Mouse (Mus musculus) E14TG2a.4 (cell line): ENCODE results near the gene 1810049J17Rik.

Experiments
- H3K27me3 ChIP-seq: 2 replicates; pipeline ENCODE4 v1.6.1; 2014; ENCODE audit warnings: low read length, control low read depth; ENCODE audit not compliant: insufficient read depth
- H3K36me3 ChIP-seq: 2 replicates; pipeline ENCODE4 v1.6.1; 2014; ENCODE audit warnings: low read length, control low read depth; ENCODE audit not compliant: insufficient read depth
- H3K4me1 ChIP-seq: replicated peaks from 2 replicates; pipeline ENCODE4 v1.6.1; 2014; ENCODE audit warnings: low read depth, low read length, control low read depth
- H3K4me3 ChIP-seq: replicated peaks from 2 replicates; pipeline ENCODE4 v1.5.1; 2014; ENCODE audit warnings: mild to moderate bottlenecking, low read length
- H3K9me3 ChIP-seq: 2 replicates; pipeline ENCODE4 v1.6.1; 2014; ENCODE audit warnings: low read length, control low read depth
- CTCF ChIP-seq: conservative IDR thresholded peaks from 2 replicates; pipeline ENCODE4 v1.5.1; 2014; ENCODE audit warnings: low read length
- NANOG ChIP-seq: IDR thresholded peaks from 2 replicates; pipeline ENCODE4 v1.6.1; 2014; ENCODE audit warnings: borderline replicate concordance, low read length, mixed read lengths
- POU5F1 ChIP-seq: IDR thresholded peaks from 2 replicates; pipeline ENCODE4 v1.6.1; 2014; ENCODE audit warnings: low read length, borderline replicate concordance

1810049J17Rik gene

DNA sequence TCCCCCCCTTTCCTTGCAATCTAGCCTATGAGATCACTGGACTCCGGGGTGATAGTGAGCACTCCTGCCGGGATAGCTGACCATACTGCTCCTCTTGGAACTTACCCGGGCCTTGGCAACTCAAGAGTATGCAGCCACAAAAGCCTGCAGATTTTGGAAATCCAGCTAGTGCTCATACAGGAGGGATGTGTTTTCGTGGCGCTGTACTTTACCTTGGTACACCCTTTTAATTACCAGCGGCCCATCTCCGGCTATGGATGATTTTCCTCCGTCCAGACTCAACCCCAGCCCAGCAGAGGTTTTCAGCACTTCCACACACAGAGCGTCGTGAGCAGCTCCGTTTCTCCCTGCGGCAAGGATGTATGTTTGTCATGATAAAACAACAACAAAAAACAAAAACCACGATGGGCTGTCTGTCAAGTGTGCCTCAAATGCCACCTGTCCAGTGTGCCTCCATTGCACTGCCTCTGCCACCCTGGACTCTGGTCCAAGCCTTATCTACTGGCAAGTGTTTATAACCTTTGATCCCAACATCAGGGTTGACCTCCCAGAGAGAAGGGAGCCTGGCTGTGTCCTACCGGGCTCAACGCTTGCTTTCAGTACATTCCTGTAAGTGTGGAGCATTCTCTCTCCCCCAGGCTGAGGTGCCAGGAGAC lies 43.8 kb upstream of the 1810049J17Rik start:
- Histone ChIP-seq H3K27me3 (no peaks in the 10 kb centered on the region), H3K4me1 (peaks cover 14% of the 10 kb centered on the region), H3K9me3 (no peaks in the 10 kb centered on the region), H3K4me3 (no peak overlapping the region), H3K36me3 (peaks cover 7% of the 10 kb centered on the region; the same call in 1 of the 2 replicates)
- TF ChIP-seq POU5F1 (no peak), CTCF (no peak), NANOG (no peak)

DNA sequence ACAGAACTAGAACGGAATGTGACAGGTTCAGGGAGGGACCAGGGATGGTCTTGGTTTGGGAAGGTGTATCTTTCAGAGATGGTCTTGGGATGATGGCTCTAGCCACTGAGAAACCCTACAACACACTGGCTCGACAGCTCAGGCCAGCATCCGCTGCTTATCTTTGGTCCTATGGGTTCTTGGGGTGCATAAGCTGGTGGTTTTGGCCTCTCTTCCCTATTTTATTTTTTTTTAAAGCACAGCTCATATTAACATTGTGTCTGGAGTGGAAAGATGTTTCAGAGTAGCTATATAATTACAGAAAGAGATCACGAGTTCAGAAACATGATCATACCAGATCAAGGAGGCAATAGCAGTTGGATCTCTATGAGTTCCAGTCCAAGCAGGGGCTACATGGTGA lies 42.4 kb upstream of the 1810049J17Rik start:
- no peak for TF ChIP-seq NANOG
- TF ChIP-seq POU5F1: no peak
- TF ChIP-seq CTCF: no peak
- Histone ChIP-seq H3K36me3 (peaks cover 16% of the 10 kb centered on the region), H3K9me3 (no peaks in the 10 kb centered on the region), H3K4me3 (no peak overlapping the region), H3K27me3 (no peaks in the 10 kb centered on the region), H3K4me1 (peaks cover 20% of the 10 kb centered on the region)

DNA sequence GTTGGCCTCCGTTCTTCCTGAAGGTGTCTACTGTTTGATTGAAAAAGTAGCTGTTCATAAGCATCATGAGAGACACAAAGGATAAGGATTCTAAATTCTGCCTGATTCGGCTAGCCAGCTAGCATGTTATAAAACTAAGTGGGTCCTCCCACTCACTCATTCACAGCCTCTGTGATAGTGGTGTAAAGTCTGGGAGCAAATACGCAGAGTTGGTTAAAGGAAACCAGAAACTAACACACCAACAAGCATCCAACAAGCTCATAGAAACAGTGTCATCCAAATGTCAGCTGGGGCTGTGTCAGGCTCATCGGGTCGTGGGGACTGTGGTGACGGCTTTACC lies 41.0 kb upstream of the 1810049J17Rik start:
- H3K4me1 ChIP-seq: peaks cover 13% of the 10 kb centered on the region
- no peak overlapping the region for H3K4me3 ChIP-seq
- no peaks in the 10 kb centered on the region for H3K27me3 ChIP-seq
- TF ChIP-seq CTCF: no peak
- TF ChIP-seq POU5F1: no peak
- TF ChIP-seq NANOG: no peak
- H3K9me3 ChIP-seq: no peaks in the 10 kb centered on the region
- H3K36me3 ChIP-seq: peaks cover 25% of the 10 kb centered on the region

DNA sequence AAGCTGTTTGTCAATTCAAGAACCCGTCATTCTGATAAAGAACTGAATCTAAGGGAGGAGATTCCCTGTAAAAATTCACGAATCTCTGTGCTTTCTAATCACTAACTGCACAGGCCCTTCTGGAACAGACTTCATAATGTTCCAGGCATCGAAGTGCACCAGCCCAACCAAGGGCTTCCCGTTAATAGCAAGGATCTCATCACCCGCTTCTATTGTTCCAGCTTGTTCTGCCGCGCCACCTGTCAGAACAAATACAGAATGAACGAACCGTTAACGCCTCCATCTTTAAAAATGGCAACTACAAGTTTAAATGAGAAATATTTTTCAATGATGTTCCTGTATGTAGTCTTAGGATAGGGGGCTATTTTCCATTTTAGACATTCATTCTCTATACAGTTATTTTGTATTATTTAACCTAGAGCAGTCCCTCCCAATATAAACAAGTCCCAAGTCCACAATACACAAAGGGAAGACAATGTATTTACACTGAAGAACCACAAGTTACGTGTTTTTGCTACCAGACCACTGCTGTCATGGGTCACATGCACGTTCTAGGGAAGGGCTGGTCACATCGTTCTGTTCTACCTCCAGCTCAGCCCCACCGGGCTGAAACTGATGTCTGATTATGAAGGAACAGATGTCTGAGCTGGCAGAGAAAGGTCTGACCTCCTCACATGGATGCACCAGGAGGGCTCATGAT lies 40.5 kb upstream of the 1810049J17Rik start:
- Histone ChIP-seq H3K36me3 (peaks cover 30% of the 10 kb centered on the region), H3K27me3 (no peaks in the 10 kb centered on the region), H3K4me3 (no peak overlapping the region), H3K4me1 (peaks cover 11% of the 10 kb centered on the region), H3K9me3 (no peaks in the 10 kb centered on the region)
- TF ChIP-seq POU5F1 (no peak), NANOG (no peak), CTCF (no peak)

DNA sequence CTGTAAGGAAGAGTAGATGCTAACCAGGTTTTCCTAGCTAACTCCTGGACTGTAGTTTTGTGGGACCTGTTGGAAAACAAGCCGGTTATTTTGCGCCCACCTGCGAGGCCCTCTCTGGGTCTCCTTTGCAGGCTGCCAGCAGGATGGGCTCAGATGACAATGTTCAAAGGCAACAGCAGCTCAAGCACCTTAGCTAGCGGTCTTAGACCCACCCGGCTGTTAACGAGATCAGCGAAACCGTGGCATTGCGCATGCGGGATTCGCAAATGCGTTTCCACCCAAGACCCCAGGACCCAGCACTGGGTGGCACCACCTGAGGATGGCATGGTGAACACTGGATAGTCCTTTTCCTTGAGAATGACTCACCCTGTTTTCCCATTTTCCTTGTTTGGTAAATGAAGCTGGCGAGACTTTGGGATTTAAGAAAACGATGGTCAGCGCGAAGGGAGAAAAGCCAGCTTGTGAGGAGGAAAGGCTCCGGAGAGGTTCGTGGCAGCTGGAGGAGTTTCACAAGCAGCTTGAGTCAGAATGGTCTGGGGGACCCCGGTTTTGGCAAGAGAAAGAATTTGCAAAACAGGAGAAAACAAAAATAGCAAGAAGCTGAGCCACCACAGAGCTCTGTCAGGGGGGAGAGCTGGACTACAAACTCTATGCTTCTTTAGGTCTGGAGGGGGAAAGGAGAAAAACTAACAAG lies 39.0 kb upstream of the 1810049J17Rik start:
- no peak overlapping the region for H3K4me3 ChIP-seq
- H3K36me3 ChIP-seq: peaks cover 42% of the 10 kb centered on the region
- no peaks in the 10 kb centered on the region for H3K9me3 ChIP-seq
- no peaks in the 10 kb centered on the region for H3K27me3 ChIP-seq
- no peak for TF ChIP-seq POU5F1
- TF ChIP-seq NANOG: no peak
- no peak for TF ChIP-seq CTCF
- peaks cover 11% of the 10 kb centered on the region for H3K4me1 ChIP-seq

DNA sequence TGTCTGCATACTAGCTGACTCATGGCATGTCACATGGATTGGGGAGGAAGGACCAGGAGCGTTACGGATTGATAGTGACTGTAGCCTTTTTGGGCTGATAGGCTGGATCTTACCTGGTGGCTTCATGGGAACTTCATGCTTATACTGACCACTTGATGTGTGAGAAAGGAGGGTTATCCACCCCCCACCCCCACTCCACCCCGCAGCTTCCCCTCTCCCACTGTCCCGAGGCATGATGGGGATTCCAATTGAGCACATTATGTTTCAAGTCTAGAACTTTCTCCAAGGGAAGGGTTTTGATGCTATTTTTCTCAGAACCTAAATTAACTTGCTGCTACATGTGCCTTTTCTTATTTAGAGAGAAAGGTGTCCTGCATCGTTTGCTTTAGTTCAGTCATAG lies 36.7 kb upstream of the 1810049J17Rik start:
- TF ChIP-seq NANOG (no peak), CTCF (no peak), POU5F1 (no peak)
- H3K36me3 ChIP-seq: peaks cover 62% of the 10 kb centered on the region
- no peaks in the 10 kb centered on the region for H3K27me3 ChIP-seq

DNA sequence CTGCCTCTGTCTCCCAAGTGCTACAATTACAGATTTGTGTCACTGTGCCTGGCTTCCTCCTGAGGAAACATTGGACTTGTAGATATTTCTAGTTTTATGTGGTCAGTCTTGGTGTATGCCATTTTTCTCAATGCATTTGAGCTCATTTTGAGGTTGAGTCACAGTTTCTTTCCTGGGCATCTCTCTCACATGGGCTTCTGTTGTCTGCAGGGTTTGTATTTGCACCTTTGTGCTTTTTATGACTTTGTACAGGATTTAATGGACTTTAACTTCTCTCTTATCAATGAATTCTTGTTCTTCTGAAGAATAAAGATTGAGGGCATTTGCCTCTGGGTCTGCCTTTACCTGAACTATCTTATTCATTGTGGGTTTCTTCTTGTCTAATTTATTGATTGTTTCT lies 35.8 kb upstream of the 1810049J17Rik start:
- no peak for TF ChIP-seq NANOG
- no peak for TF ChIP-seq POU5F1
- TF ChIP-seq CTCF: no peak
- peaks cover 11% of the 10 kb centered on the region for H3K4me1 ChIP-seq
- peaks cover 71% of the 10 kb centered on the region for H3K36me3 ChIP-seq
- no peaks in the 10 kb centered on the region for H3K27me3 ChIP-seq
- no peak overlapping the region for H3K4me3 ChIP-seq
- no peaks in the 10 kb centered on the region for H3K9me3 ChIP-seq

More for the DNA sequence above, 36.7 kb upstream of the 1810049J17Rik start:
- Histone ChIP-seq H3K4me3 (no peak overlapping the region), H3K9me3 (no peaks in the 10 kb centered on the region), H3K4me1 (peaks cover 11% of the 10 kb centered on the region)

DNA sequence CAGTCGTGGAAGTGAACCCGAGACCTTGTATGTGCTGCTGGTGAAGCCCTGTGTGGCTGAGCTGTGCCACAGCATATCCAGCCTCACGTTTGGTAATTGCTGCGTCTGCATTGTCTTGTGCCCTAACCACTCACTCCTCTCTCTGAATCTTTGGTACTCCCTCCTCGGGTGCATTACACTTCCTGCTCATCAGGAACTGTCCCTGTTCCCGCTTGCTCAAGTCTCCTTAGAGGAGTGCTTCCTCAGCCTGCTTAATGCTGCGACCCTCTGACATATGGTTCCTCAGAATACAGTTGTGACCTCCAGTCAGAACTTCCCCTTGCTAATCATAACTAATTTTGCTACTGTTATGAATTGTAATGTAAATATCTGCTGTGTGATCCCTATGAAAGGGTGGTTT lies 34.2 kb upstream of the 1810049J17Rik start:
- H3K9me3 ChIP-seq: no peaks in the 10 kb centered on the region
- no peak for TF ChIP-seq CTCF
- peaks cover 79% of the 10 kb centered on the region for H3K36me3 ChIP-seq
- no peak overlapping the region for H3K4me3 ChIP-seq
- H3K27me3 ChIP-seq: no peaks in the 10 kb centered on the region
- H3K4me1 ChIP-seq: peaks cover 10% of the 10 kb centered on the region

DNA sequence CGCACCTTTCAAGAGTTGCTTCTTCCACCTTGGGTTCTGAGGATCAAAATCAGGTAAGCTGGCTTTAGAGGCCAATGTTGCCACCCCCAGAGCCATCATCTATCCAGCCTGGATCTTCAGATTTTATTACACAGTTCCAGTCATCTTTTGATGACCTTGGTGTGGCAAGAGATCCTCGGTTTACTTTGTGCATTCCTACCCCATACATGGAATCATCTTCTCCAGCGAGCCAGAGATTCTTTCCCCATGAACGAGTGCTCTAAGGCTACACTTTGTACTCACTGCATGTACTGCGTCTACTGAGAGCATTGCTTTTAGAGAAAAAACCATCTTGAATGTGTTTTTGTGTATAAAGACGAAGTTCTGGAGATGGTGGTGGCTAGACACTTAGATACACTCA lies 33.6 kb upstream of the 1810049J17Rik start:
- peaks cover 4% of the 10 kb centered on the region for H3K4me1 ChIP-seq
- no peaks in the 10 kb centered on the region for H3K27me3 ChIP-seq
- no peaks in the 10 kb centered on the region for H3K9me3 ChIP-seq
- H3K36me3 ChIP-seq: peaks cover 79% of the 10 kb centered on the region
- no peak for TF ChIP-seq NANOG
- TF ChIP-seq POU5F1: no peak
- H3K4me3 ChIP-seq: no peak overlapping the region
